Mouse (Mus musculus) thymus, postnatal 0 days (tissue): ENCODE data around the gene Defb7. TPM values are rescaled to one million over a fixed set of nuclear protein-coding genes. Genes with fewer than 3 reads are reported as not detected.

Experiments
- DNase-seq: peaks from one replicate; pipeline ENCODE4 v3.0.0-alpha.2; 2015; ENCODE audit warnings: low spot score
- microRNA-seq: library from miRNA; unstranded; fragments of <30 nt; microRNA quantifications from one replicate; pipeline ENCODE4, GENCODE M21; 2016; ENCODE audit warnings: borderline number of aligned reads
- polyA plus RNA-seq: library from polyadenylated mRNA; unstranded; fragments of >200 nt; fragmentation: Nextera tagmentation; extraction: Ambion mirVana; gene quantifications from 2 replicates; pipeline ENCODE4 v1.2.1, GENCODE M21; 2015

Gene Defb7
- polyA plus RNA-seq = not detected in 2 replicates

DNA sequence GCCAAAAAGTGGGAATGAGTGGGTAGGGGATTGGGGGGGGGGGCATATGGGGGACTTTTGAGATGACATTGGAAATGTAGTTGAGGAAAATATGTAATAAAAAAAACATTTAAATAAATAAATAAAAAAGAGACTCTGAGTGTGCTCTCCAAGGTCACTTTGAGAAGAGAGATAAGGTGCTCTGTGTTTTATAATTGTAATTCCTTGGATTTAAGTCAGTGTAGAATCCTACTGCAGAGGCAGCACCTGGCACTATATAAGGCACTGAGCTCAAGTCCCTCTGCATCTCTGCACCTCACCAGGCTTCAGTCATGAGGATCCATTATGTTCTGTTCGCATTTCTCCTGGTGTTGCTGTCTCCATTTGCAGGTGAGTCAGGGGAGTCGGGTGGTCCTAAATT is at the start of gene Defb7:
TSS of gene Defb7 (plus strand) at position 301 of the 400 bp plus-strand sequence.
- no peak for DNase-seq

DNA sequence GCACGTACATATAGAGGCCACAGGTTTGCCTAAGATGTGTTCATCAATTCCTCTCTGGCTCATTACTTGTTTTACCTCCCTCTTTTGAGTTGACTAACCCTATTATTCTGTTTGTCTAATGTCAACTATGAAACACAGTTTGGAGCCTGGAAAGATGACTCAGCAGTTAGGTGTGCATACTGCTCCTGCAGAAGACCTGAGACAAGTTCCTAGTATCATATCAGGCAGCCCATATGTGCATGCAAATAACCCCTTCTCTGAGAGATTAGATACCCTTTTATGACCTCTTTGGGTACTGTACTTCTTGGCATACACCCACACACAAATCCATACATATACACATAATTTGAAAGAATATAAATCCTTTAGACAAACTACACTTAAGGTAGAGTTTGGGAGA is 48.5 kb upstream of the Defb7 start:
- no peak for DNase-seq

DNA sequence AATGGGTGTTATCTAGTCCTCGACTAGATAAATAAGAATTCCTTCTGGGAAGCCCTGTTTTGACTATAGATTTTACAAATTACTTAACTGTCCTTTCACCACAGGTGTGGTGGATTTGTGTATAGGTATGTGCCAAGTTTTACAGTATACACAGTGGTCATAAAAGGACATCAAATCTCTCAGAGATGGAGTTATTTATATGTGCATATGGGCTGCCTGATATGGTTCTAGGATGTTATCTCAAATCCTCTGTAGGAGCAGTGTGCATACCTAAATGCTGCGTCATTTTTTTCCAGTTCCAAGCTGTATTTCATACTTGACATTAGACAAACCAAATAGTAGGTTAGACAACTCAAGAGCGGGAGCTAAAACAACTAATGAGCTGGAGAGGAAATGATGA is 33.5 kb upstream of the Defb7 start:
- no peak for DNase-seq

DNA sequence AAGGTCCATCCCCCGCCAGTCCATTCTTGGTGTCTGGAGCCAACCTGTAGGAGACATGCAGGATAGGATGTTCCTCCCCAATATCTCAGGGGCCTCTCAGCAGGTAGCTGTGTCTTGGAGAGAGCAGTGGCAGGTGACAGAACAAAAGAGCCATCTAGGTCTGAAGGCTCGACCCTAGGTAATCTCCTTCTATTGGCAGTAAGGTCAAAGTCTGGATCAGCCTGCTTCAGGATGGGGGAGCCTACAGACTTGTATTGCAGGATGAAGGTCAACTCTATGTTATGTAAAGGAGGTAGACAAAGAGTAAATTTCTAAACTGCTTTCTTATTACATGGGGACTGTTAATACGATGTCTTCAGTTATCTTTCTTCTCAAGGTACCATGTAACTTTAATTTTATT is 25.9 kb upstream of the Defb7 start:
- no peak for DNase-seq

DNA sequence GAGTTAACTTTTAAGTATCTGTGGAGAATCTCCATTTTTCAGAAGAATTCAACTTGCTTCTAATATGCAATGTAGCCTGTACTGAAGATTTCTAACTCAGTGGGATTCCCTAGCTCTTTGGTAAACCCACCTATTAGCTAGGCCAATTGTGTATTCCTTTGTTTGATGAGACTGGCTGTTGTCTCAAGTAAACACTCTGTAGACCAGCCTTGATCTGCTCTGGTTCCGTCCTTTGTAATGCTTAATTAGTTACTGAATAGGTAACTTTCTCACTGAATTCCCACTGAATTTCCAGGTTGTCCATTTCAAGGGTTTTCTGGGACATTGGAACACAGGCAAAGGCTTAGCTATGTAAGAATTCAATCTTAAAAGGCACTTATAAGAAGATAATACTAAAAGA is 5.6 kb downstream of the Defb7 start:
- DNase-seq = no peak

DNA sequence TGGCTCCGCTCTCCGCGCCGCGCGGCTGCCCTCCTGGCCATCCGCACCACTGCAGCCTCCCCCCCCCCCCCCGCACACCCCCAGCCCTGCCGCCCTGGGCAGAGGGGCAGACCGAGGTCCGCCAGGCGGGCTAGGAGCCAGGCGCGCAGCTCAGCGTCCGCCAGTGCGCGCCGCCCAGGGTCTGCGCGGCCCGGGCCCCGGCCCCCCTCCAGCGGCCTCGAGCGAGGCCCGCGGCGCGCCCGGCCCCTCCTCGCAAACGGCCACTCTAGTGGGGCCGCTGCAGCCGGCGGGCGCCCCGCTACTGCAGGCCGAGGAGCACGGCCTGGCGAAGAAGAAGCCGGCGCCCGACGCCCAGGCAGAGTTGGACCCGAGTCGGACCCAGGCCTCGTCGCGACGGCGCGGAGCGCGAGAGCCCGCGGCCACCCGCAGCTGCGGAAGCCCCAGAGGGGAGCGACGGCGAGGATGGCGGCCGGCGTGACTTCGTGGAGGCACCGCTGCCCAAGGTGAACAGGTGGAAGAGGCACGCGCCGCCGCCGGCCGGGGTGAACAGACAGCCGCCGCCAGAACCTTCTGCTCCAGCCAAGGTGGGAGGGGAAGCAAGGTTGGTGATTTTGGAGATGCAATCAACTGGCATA is 40.4 kb downstream of the Defb7 start:
- DNase-seq = no peak

DNA sequence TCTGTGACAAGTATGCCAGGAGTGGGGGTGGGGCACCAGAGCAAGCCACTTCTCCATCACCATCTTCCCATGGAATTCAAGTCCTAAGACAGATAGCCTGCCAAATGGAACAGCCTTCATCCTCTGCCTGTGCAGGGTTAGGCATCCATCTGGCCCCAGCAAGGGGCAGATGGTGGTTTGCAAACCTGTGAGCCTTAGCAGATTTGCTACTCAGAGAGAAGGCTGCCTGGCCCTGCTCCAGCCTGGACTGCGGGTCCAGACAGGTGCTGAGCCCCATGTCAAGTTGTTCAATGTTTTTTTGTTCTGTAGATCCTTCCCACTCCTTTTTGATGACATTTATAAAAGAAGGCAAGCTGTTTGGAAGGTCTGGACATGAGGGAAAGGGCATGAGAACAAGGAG is 45.5 kb downstream of the Defb7 start:
- DNase-seq = no peak

Small RNA genes within 50 kb of the gene (microRNA-seq; reads per million reads assigned to microRNA genes)
- gene Gm27288 = not detected
- not detected for gene Gm27852

Other genes starting within 250 kb of the Defb7 start
- gene Defb5, start 247.5 kb upstream of the Defb7 start, polyA plus RNA-seq = not detected in 2 replicates
- gene Defb3, start 201.7 kb upstream of the Defb7 start, polyA plus RNA-seq = 0.64 and 1.9 TPM in 2 replicates
- gene Defb8, start 47.5 kb upstream of the Defb7 start, polyA plus RNA-seq = not detected in 2 replicates
- gene 4930467E23Rik, start 234.5 kb downstream of the Defb7 start, polyA plus RNA-seq = not detected in 2 replicates